Mouse (Mus musculus) B cell, adult 2 months (primary cell): ENCODE results near the gene Ppp3r1.

Experiments used
- DNase-seq, 2 experiments: peaks; one replicate each; pipeline ENCODE4 v3.0.0; 2022

Ppp3r1 gene

GRCm38 (mm10) chr11:17158858-17159737 lies at the start of gene Ppp3r1:
Ppp3r1 (plus strand) TSS chr11:17159263.
- peak; percentile 97 to 98 for DNase-seq

- DNase-seq: no peak
These were observed 46.5 kb upstream of the Ppp3r1 start for GRCm38 (mm10) chr11:17112419-17113090.

- DNase-seq: no peak
These were observed 32.6 kb upstream of the Ppp3r1 start for GRCm38 (mm10) chr11:17126418-17126817.

- DNase-seq: no peak
These were observed 23.4 kb upstream of the Ppp3r1 start for GRCm38 (mm10) chr11:17135638-17136037.

- DNase-seq: no peak
These were observed 20.6 kb upstream of the Ppp3r1 start for GRCm38 (mm10) chr11:17138306-17139033.

GRCm38 (mm10) chr11:17159738-17160241 lies 727 bp downstream of the Ppp3r1 start:
- DNase-seq: peak; percentile 51 to 57

- peak; percentile 59 to 65 for DNase-seq
These were observed 1.2 kb downstream of the Ppp3r1 start for GRCm38 (mm10) chr11:17160242-17160641.

- DNase-seq: no peak
These were observed 4.9 kb downstream of the Ppp3r1 start for GRCm38 (mm10) chr11:17163956-17164355.

GRCm38 (mm10) chr11:17166627-17167026 lies 7.6 kb downstream of the Ppp3r1 start:
- peak; percentile 61 to 63 for DNase-seq

- DNase-seq: no peak
These were observed 10.2 kb downstream of the Ppp3r1 start for GRCm38 (mm10) chr11:17169262-17169661.

- no peak for DNase-seq
These were observed 12.1 kb downstream of the Ppp3r1 start for GRCm38 (mm10) chr11:17170938-17171729.

GRCm38 (mm10) chr11:17172300-17172699 lies 13.2 kb downstream of the Ppp3r1 start:
- DNase-seq: no peak

- DNase-seq: no peak
These were observed 17.6 kb downstream of the Ppp3r1 start for GRCm38 (mm10) chr11:17176638-17177037.

- DNase-seq: no peak
These were observed 21.7 kb downstream of the Ppp3r1 start for GRCm38 (mm10) chr11:17180753-17181152.

- no peak for DNase-seq
These were observed 22.7 kb downstream of the Ppp3r1 start, which contains the start of gene Wdr92 for GRCm38 (mm10) chr11:17181807-17182206. Wdr92 (plus strand) TSS chr11:17182107.

- peak in 1 of 2 experiments; percentile 8 for DNase-seq
These were observed 24.1 kb downstream of the Ppp3r1 start for GRCm38 (mm10) chr11:17183165-17183564.

GRCm38 (mm10) chr11:17187649-17188048 lies 28.6 kb downstream of the Ppp3r1 start:
- DNase-seq: no peak

- DNase-seq: no peak
These were observed 29.7 kb downstream of the Ppp3r1 start for GRCm38 (mm10) chr11:17188786-17189185.

- peak; percentile 44 to 58 for DNase-seq
These were observed 33.2 kb downstream of the Ppp3r1 start for GRCm38 (mm10) chr11:17192151-17192844.

GRCm38 (mm10) chr11:17199170-17199569 lies 40.1 kb downstream of the Ppp3r1 start:
- no peak for DNase-seq

GRCm38 (mm10) chr11:17199840-17200501 lies 40.9 kb downstream of the Ppp3r1 start:
- no peak for DNase-seq
